Mouse (Mus musculus): ENCODE data around the gene Peli1. TPM values are rescaled to one million over a fixed set of nuclear protein-coding genes. Genes with fewer than 3 reads are reported as not detected.

Peli1 gene
- polyA plus RNA-seq, 1 experiment from 2014 or later: 112 TPM

- DNase-seq (ENCODE audit: low spot score): no peak
- Histone ChIP-seq H3K36me3 (ENCODE audit: control insufficient read depth, insufficient read depth, low read length) (no peaks in the 10 kb centered on the region), H3K4me2 (replicated peaks; ENCODE audit: low read depth, low read length) (no peak overlapping the region), H3K4me1 (replicated peaks; ENCODE audit: control insufficient read depth, insufficient read depth, low read length) (no peaks in the 10 kb centered on the region), H3K27ac (ENCODE audit: low read depth, low read length) (no peak overlapping the region), H3K9ac (ENCODE audit: low read depth, low read length) (no peak overlapping the region), H3K27me3 (ENCODE audit: control insufficient read depth, insufficient read depth, low read length) (no peaks in the 10 kb centered on the region), H3K4me3 (ENCODE audit: low read depth, low read length) (no peak overlapping the region), H3K9me3 (ENCODE audit: control insufficient read depth, low read length) (no peaks in the 10 kb centered on the region)
- WGBS: 72% methylated on average over 7 of the region's 7 CpGs
- no peak for ATAC-seq (ENCODE audit: low FRiP score)
Observed at GRCm38 (mm10) chr11:21060386-21061074, 30.6 kb upstream of the Peli1 start.

GRCm38 (mm10) chr11:21061075-21061403 lies 30.1 kb upstream of the Peli1 start:
- H3K9me3 ChIP-seq (ENCODE audit: control insufficient read depth, low read length): no peaks in the 10 kb centered on the region
- H3K4me2 ChIP-seq (replicated peaks; ENCODE audit: low read depth, low read length): no peak overlapping the region
- no peak overlapping the region for H3K4me3 ChIP-seq (ENCODE audit: low read depth, low read length)
- no peaks in the 10 kb centered on the region for H3K4me1 ChIP-seq (replicated peaks; ENCODE audit: control insufficient read depth, insufficient read depth, low read length)
- 82% methylated on average over 8 of the region's 8 CpGs for WGBS
- H3K9ac ChIP-seq (ENCODE audit: low read depth, low read length): no peak overlapping the region
- H3K27ac ChIP-seq (ENCODE audit: low read depth, low read length): no peak overlapping the region
- ATAC-seq (ENCODE audit: low FRiP score) (no peak), DNase-seq (ENCODE audit: low spot score) (no peak)
- no peaks in the 10 kb centered on the region for H3K27me3 ChIP-seq (ENCODE audit: control insufficient read depth, insufficient read depth, low read length)
- no peaks in the 10 kb centered on the region for H3K36me3 ChIP-seq (ENCODE audit: control insufficient read depth, insufficient read depth, low read length)

- Histone ChIP-seq H3K9ac (ENCODE audit: low read depth, low read length) (no peak overlapping the region), H3K4me1 (replicated peaks; ENCODE audit: control insufficient read depth, insufficient read depth, low read length) (no peaks in the 10 kb centered on the region), H3K27me3 (ENCODE audit: control insufficient read depth, insufficient read depth, low read length) (no peaks in the 10 kb centered on the region), H3K36me3 (ENCODE audit: control insufficient read depth, insufficient read depth, low read length) (no peaks in the 10 kb centered on the region), H3K27ac (ENCODE audit: low read depth, low read length) (no peak overlapping the region), H3K9me3 (ENCODE audit: control insufficient read depth, low read length) (no peaks in the 10 kb centered on the region), H3K4me2 (replicated peaks; ENCODE audit: low read depth, low read length) (no peak overlapping the region), H3K4me3 (ENCODE audit: low read depth, low read length) (no peak overlapping the region)
- ATAC-seq (ENCODE audit: low FRiP score) (no peak), DNase-seq (ENCODE audit: low spot score) (no peak)
- WGBS: 90% methylated on average over 8 of the region's 8 CpGs
Observed at GRCm38 (mm10) chr11:21061431-21061830, 29.7 kb upstream of the Peli1 start.

GRCm38 (mm10) chr11:21062071-21062470 lies 29.0 kb upstream of the Peli1 start:
- no peaks in the 10 kb centered on the region for H3K27me3 ChIP-seq (ENCODE audit: control insufficient read depth, insufficient read depth, low read length)
- H3K9me3 ChIP-seq (ENCODE audit: control insufficient read depth, low read length): no peaks in the 10 kb centered on the region
- H3K36me3 ChIP-seq (ENCODE audit: control insufficient read depth, insufficient read depth, low read length): no peaks in the 10 kb centered on the region
- H3K4me3 ChIP-seq (ENCODE audit: low read depth, low read length): no peak overlapping the region
- ATAC-seq (ENCODE audit: low FRiP score) (no peak), DNase-seq (ENCODE audit: low spot score) (no peak)
- H3K4me1 ChIP-seq (replicated peaks; ENCODE audit: control insufficient read depth, insufficient read depth, low read length): no peaks in the 10 kb centered on the region
- H3K9ac ChIP-seq (ENCODE audit: low read depth, low read length): no peak overlapping the region
- H3K27ac ChIP-seq (ENCODE audit: low read depth, low read length): no peak overlapping the region
- WGBS: 93% methylated on average over 2 of the region's 2 CpGs
- H3K4me2 ChIP-seq (replicated peaks; ENCODE audit: low read depth, low read length): no peak overlapping the region

- Histone ChIP-seq H3K9me3 (ENCODE audit: control insufficient read depth, low read length) (no peaks in the 10 kb centered on the region), H3K36me3 (ENCODE audit: control insufficient read depth, insufficient read depth, low read length) (no peaks in the 10 kb centered on the region), H3K4me2 (replicated peaks; ENCODE audit: low read depth, low read length) (no peak overlapping the region), H3K9ac (ENCODE audit: low read depth, low read length) (no peak overlapping the region), H3K27me3 (ENCODE audit: control insufficient read depth, insufficient read depth, low read length) (no peaks in the 10 kb centered on the region), H3K4me3 (ENCODE audit: low read depth, low read length) (no peak overlapping the region), H3K27ac (ENCODE audit: low read depth, low read length) (no peak overlapping the region), H3K4me1 (replicated peaks; ENCODE audit: control insufficient read depth, insufficient read depth, low read length) (no peaks in the 10 kb centered on the region)
- ATAC-seq (ENCODE audit: low FRiP score) (no peak), DNase-seq (ENCODE audit: low spot score) (no peak)
- WGBS: 91% methylated on average over 3 of the region's 3 CpGs
Observed at GRCm38 (mm10) chr11:21063271-21063670, 27.8 kb upstream of the Peli1 start.

- no peak for ATAC-seq (ENCODE audit: low FRiP score)
- H3K9ac ChIP-seq (ENCODE audit: low read depth, low read length): no peak overlapping the region
- no peak overlapping the region for H3K27ac ChIP-seq (ENCODE audit: low read depth, low read length)
- no peak for DNase-seq (ENCODE audit: low spot score)
- no peak overlapping the region for H3K4me2 ChIP-seq (replicated peaks; ENCODE audit: low read depth, low read length)
- H3K9me3 ChIP-seq (ENCODE audit: control insufficient read depth, low read length): no peaks in the 10 kb centered on the region
- no peaks in the 10 kb centered on the region for H3K4me1 ChIP-seq (replicated peaks; ENCODE audit: control insufficient read depth, insufficient read depth, low read length)
- no peak overlapping the region for H3K4me3 ChIP-seq (ENCODE audit: low read depth, low read length)
- WGBS: 84% methylated on average over 2 of the region's 2 CpGs
- H3K27me3 ChIP-seq (ENCODE audit: control insufficient read depth, insufficient read depth, low read length): no peaks in the 10 kb centered on the region
- no peaks in the 10 kb centered on the region for H3K36me3 ChIP-seq (ENCODE audit: control insufficient read depth, insufficient read depth, low read length)
Observed at GRCm38 (mm10) chr11:21079400-21079799, 11.7 kb upstream of the Peli1 start.

GRCm38 (mm10) chr11:21079851-21080362 lies 11.2 kb upstream of the Peli1 start:
- no peak overlapping the region for H3K4me2 ChIP-seq (replicated peaks; ENCODE audit: low read depth, low read length)
- WGBS: 70% methylated on average over 3 of the region's 3 CpGs
- no peak for DNase-seq (ENCODE audit: low spot score)

GRCm38 (mm10) chr11:21081169-21081568 lies 9.9 kb upstream of the Peli1 start:
- Histone ChIP-seq H3K36me3 (ENCODE audit: control insufficient read depth, insufficient read depth, low read length) (no peaks in the 10 kb centered on the region), H3K4me3 (ENCODE audit: low read depth, low read length) (no peak overlapping the region), H3K27me3 (ENCODE audit: control insufficient read depth, insufficient read depth, low read length) (no peaks in the 10 kb centered on the region), H3K4me2 (replicated peaks; ENCODE audit: low read depth, low read length) (no peak overlapping the region), H3K9me3 (ENCODE audit: control insufficient read depth, low read length) (no peaks in the 10 kb centered on the region), H3K27ac (ENCODE audit: low read depth, low read length) (no peak overlapping the region), H3K9ac (ENCODE audit: low read depth, low read length) (no peak overlapping the region), H3K4me1 (replicated peaks; ENCODE audit: control insufficient read depth, insufficient read depth, low read length) (no peaks in the 10 kb centered on the region)
- no peak for DNase-seq (ENCODE audit: low spot score)
- no peak for ATAC-seq (ENCODE audit: low FRiP score)
- 91% methylated on average over 3 of the region's 3 CpGs for whole genome bisulfite sequencing

More at GRCm38 (mm10) chr11:21079851-21080362, 11.2 kb upstream of the Peli1 start:
- H3K36me3 ChIP-seq (ENCODE audit: control insufficient read depth, insufficient read depth, low read length): no peaks in the 10 kb centered on the region
- ATAC-seq (ENCODE audit: low FRiP score): no peak
- no peaks in the 10 kb centered on the region for H3K27me3 ChIP-seq (ENCODE audit: control insufficient read depth, insufficient read depth, low read length)
- no peak overlapping the region for H3K4me3 ChIP-seq (ENCODE audit: low read depth, low read length)
- H3K9ac ChIP-seq (ENCODE audit: low read depth, low read length): no peak overlapping the region
- no peaks in the 10 kb centered on the region for H3K9me3 ChIP-seq (ENCODE audit: control insufficient read depth, low read length)
- no peak overlapping the region for H3K27ac ChIP-seq (ENCODE audit: low read depth, low read length)
- no peaks in the 10 kb centered on the region for H3K4me1 ChIP-seq (replicated peaks; ENCODE audit: control insufficient read depth, insufficient read depth, low read length)

GRCm38 (mm10) chr11:21082711-21083110 lies 8.4 kb upstream of the Peli1 start:
- Histone ChIP-seq H3K27me3 (ENCODE audit: control insufficient read depth, insufficient read depth, low read length) (no peaks in the 10 kb centered on the region), H3K4me1 (replicated peaks; ENCODE audit: control insufficient read depth, insufficient read depth, low read length) (no peaks in the 10 kb centered on the region), H3K27ac (ENCODE audit: low read depth, low read length) (no peak overlapping the region), H3K36me3 (ENCODE audit: control insufficient read depth, insufficient read depth, low read length) (no peaks in the 10 kb centered on the region), H3K9me3 (ENCODE audit: control insufficient read depth, low read length) (no peaks in the 10 kb centered on the region), H3K4me3 (ENCODE audit: low read depth, low read length) (no peak overlapping the region), H3K4me2 (replicated peaks; ENCODE audit: low read depth, low read length) (no peak overlapping the region), H3K9ac (ENCODE audit: low read depth, low read length) (no peak overlapping the region)
- ATAC-seq (ENCODE audit: low FRiP score) (no peak), DNase-seq (ENCODE audit: low spot score) (no peak)
- 48% methylated on average over 2 of the region's 2 CpGs for WGBS
